Mouse (Mus musculus) 416B (cell line): Measurements from ENCODE around the gene Olfr1140.

Source experiments
- DNase-seq: peaks from one replicate; pipeline ENCODE4 v3.0.0; 2011; ENCODE audit warnings: low read depth

Olfr1140 gene

DNA sequence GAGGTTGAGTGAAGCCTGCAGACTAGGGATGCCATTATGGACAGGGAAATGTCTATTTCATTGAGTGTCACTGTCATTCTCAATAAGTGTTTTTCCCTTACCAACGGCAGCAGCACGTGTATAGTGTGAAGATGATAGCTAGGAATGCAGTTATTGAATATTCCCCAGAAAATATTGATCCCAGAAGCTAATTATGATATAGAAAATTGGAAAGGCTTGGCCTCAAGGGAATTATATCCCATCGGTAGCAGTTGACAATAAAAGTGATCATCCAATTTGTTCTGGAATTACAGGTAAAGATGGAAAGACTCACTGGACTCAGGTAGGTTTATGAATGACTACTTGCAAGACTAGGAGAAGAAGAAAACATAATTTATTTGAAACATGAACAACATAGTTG lies at the start of gene Olfr1140:
TSS of gene Olfr1140 (plus strand) at position 301 of the 400 bp plus-strand sequence.
- no peak for DNase-seq

DNA sequence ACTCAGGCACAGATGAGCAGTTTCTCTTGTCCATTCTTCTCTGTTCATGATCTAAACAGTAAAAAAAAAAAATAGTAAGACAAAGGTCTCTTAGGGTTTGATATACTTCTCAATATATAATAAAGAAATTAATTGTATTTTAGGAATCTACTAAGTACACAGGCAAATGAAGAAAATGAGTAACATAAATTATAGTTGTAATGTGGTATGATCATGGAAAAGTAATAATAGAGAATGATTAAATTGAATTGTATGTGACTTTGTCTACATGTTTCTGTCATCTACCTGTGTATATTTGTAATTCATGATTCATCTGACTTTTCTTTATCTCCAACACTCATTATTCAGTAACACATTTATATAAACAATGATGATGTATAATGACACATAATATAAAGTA lies 49.7 kb upstream of the Olfr1140 start, which contains the start of gene Olfr1136:
TSS of gene Olfr1136 (minus strand) at position 101 of the 400 bp plus-strand sequence.
- no peak for DNase-seq

DNA sequence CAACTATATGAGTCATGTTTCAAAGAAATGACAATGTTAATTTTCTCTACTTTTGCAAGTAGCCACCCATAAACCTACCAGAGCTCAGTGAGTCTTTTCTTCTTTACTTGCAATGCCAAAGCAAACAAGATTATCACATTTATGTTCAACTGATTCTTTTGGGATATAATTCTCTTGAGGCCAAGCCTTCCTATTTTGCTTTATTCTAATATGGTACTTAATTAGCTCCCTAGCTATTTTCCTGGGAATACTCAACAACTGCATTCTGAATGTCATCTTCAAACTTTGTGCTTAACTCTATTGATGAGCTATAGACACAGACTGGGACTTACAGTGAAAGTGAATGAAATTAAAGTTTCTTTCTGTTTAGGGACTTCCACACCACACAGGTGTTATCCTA lies 30.5 kb upstream of the Olfr1140 start, which contains the start of gene Olfr1137:
TSS of gene Olfr1137 (minus strand) at position 101 of the 400 bp plus-strand sequence.
- DNase-seq, result no peak

DNA sequence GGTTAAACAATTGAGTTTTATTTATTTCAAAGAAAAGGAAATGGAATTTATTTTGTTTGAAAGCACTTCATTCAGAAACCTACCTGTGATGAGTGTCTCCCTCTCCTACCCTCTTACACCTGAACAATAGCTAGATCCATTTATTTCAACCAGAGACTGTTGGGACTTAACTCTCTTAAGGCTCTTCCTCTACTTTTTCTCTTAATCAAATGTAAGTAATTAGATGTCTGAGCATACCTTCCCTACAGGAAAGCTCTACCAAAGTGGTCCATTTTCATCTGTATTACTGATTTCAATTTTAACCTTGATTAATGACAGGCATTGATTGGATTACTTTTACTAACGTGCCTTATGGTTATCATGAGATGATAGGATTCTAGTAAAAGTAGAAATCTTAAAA lies 3.7 kb upstream of the Olfr1140 start, which contains the start of gene Olfr1138:
TSS of gene Olfr1138 (minus strand) at position 101 of the 400 bp plus-strand sequence.
- no peak for DNase-seq

DNA sequence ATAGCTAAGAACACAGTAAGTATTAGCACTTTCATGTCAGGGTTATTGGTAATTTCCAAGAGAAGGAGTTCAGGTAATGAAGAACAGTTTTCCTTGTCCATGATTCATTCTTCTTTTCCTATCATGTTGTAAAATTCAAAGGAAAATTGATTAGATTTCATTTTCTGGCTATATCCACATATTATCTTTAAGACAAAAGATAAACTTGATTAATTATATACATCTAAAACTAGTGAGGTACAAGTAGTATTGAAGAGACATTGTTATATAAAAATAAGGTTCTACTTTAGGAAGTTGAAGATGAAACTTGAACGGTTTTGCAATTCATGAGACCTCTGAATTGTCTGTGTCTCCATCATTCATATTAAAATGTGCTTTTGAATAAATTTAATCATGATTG lies 10.3 kb downstream of the Olfr1140 start, which contains the start of gene Olfr1141:
TSS of gene Olfr1141 (minus strand) at position 101 of the 400 bp plus-strand sequence.
- no peak for DNase-seq

DNA sequence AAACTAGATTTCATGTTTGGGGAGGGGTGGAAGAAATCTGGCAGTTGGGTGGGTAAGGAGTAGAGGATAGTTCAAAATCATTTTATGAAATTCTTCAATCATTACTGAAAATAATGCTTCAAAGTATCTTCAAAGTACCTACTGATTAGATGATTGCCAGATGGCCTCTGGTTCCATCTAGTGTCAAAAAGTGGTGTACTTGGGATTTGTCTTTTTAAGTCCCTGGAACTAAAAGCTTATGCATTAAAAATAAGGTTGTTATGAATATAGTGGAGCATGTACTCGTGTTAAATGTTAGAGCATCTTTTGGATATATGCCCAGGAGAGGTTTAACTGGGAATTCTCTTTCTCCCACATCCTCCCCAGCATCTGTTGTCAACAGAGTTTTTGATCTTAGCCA lies 32.6 kb downstream of the Olfr1140 start:
- peak; percentile 3 for DNase-seq

DNA sequence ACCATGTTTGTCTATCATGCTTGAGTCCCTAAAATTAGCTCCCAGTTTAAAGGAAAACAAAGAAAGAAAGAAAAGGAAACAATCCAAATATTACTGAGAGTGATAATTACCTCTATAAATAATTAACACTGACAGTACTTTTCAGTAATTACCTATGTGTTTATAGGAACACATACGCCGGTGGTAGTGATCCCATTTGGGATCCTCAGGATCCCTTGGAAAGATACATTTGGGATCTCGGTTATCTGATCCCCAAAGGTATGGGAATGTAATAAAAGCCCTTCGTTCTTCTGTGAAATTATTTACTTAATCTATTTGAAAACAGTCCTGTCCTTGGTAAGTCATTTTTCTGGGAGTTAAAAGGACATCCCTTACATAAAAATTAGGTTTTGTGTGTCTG lies 35.6 kb downstream of the Olfr1140 start, which contains the start of gene Olfr152:
TSS of gene Olfr152 (plus strand) at position 301 of the 400 bp plus-strand sequence.
- no peak for DNase-seq
